Mouse (Mus musculus): ENCODE measurements around the gene Asb11. TPM values are rescaled to one million over a fixed set of nuclear protein-coding genes. Genes with fewer than 3 reads are reported as not detected.

Asb11 gene
- 10 to 100 TPM; 10.2 to 25.5 TPM for total RNA-seq (2021)
- long read RNA-seq, experiment 1, transcript Asb11-202 (7 exons, 1,445 nt) = major isoform, 28 of 42 reads
- long read RNA-seq, experiment 1, partial matches to known transcripts = 4 of 42 reads
- long read RNA-seq, experiment 1, other reads (novel, unspliced or antisense) = 6 of 42 reads
- long read RNA-seq, experiment 2, transcript Asb11-202 (7 exons, 1,445 nt) = major isoform, 9 of 13 reads
- long read RNA-seq, experiment 2, partial matches to known transcripts = 0 of 13 reads
- long read RNA-seq, experiment 2, other reads (novel, unspliced or antisense) = 4 of 13 reads

DNA sequence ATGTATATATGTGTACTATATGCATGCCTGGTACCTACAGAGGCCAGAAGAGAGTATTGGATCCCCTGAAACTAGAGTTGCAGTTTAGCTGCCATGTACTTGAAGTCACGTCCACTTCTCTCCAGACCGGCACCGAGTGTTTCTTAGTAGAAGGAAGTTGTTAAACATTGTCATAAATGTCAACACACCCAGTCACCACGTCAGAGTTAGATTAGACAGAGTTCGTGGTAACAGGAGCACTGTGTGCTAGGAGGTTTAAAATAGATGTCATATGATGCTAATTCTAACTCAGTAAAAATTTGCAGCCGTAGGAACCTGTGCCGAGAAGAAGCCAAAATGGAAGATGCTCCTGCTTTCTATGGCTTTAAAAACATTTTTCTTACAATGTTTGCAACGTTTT, at the start of gene Asb11:
TSS of gene Asb11 (plus strand) at position 286 of the 400 bp plus-strand sequence.
- intact Hi-C loops (cut with DNase I; ENCODE audit: low total_unique reads) = no loop called here
- no peak for DNase-seq

DNA sequence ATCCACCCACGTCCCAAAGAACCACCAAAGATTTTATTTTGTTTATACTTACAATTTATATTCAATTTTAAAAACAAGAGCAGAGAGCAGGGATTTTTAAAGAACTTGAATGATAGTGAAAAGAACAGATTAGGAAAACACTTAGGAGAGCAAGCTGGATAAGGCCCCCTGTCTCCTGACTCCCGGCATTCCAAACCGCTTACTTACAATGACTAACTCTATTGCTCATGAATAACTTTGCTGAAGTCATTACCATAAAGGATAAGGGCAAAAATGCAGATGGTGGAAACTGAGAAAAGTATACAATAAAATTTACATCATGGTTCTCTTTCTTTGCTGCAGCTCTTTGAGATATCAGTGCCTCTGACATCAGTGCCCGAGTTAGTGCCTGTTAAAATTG, 42.7 kb upstream of the Asb11 start:
- no peak for DNase-seq
- intact Hi-C loops (cut with DNase I; ENCODE audit: low total_unique reads) = no loop called here

DNA sequence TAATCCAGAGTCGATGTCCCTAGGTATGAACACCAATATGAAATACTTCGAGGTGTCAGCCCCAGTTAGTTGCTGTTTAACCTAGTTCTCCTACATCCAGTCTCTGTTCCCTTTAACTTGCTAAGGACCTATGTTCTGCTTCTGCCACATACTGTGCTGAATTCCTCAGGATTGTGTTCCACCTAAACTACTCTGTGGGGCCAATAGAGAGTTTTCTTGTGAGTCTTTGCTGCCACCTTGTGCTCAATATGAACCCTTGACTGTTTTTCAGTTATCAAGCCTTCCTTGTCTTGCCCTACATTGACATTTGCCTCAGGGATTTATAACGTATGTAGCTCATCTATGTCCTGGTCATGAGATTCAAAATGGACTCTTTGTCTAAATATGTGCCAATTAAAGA, 38.3 kb upstream of the Asb11 start:
- DNase-seq = no peak
- intact Hi-C loops (cut with DNase I; ENCODE audit: low total_unique reads) = no loop called here

DNA sequence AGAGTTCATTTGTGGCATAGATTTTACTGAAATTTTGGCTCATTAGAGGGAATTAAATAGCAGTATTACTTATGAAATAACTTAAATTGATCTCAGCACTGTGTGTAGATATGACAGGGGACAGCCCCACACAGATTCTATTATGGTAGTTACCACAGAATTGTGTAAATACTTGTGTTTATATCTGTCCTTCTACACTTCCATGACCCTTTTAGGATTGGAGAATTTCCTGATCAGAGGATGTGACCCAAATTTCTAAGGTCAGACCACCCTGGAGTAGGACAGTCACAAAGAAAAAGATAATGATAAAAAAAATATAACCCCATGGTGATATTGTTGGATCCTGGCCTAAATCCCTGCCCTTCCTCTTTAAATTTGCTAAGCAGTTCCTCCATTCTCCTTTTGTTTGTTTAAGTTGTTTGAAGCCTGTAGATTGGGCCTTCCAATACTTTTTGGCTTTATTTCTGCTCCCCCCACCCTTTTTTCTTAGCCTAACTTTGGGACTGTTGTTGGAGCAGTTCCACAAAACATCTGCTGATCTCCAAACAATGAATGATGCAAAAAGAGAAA, 31.6 kb upstream of the Asb11 start:
- intact Hi-C loops (cut with DNase I; ENCODE audit: low total_unique reads) = no loop called here

DNA sequence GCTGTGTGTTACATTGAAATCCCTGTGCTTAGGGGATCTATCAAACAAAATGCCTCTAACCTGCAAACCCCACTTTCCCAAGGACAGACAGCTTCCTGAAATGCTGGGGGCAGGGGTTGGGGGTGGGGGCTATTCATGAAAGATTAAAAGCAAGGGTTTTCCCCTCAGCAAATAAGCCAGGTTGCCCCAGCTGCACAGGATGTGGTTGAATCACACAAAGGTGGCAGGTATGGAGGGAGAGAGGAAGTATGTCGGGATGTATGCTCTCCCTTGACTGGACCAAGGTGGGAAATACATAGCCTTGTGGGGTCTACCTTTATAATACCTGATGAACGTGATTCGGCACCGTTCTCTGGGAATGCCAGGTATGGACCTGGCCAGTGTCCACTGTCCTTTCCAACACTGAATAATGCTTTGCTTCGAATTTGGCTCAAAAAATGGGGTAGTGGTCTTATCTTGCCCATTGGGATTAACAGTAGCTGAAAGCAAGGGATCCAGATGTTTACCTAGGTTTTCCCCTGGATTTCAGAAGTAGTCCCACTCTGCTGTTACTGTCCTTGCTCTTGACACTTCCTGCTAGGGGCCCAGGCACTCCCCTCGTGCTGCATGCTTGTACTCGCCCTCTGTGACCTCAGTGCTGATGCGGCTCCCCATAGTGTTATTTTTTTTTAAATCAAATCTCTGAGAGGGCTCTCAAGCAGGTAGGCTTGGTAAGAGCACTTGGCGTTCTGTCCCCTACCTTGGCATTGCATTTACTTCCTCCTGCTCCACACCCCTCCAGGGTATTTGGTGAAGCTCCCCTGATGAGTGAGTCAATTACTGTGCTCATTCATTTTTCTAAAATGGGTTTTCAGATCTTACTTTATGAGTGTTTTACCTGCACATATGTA, 30.4 kb upstream of the Asb11 start:
- intact Hi-C loops (cut with DNase I; ENCODE audit: low total_unique reads) = no loop called here
- DNase-seq = no peak

More for the DNA sequence above, 31.6 kb upstream of the Asb11 start:
- no peak for DNase-seq

DNA sequence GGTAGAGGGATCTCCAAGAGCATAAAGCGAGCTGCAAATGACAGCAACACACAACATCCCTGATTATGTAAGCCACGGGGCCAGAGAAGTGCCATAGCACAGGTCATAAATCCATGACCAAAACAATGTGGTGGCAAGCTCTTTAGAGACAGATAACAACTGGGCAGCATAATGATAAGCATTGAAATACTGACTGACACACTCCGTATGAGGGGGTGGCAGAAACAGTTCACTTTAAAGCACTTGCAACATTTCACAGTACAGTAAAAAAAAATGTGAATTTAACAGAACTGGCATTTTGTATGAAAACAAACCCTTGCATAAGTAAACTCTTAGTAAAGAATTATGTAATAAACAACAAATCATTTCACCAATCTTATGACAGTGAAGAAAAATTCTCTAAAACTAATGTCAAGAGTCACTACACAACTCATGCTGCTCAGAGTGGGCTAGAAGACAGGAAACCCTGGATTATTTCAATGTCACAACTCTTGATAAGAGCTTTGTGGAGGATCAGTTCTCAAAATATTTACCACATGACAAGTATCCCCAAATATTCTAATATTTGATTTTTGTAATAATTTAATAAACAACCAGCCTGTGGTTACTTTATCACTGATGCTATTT, 28.4 kb upstream of the Asb11 start:
- no peak for DNase-seq
- intact Hi-C loops (cut with DNase I; ENCODE audit: low total_unique reads) = no loop called here

DNA sequence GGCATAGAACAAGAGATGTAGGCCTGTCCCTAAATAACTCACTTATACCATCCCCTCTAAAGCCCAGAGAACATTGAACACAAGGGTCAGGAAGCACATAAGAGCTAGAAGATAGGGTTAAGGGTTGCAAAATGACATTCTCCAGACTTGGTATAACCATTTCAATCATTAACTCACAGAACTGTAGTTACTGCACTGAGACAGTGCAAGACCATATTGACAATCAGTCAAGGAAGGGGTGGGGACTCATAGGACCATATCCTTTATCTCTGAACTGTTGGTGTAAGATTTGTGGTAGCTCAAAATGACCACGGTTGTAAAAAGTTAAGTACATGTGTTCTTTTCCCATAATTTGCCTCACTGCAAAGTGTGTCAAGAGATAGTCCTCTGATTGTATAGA, 26.2 kb upstream of the Asb11 start:
- intact Hi-C loops (cut with DNase I; ENCODE audit: low total_unique reads) = no loop called here
- DNase-seq = no peak

DNA sequence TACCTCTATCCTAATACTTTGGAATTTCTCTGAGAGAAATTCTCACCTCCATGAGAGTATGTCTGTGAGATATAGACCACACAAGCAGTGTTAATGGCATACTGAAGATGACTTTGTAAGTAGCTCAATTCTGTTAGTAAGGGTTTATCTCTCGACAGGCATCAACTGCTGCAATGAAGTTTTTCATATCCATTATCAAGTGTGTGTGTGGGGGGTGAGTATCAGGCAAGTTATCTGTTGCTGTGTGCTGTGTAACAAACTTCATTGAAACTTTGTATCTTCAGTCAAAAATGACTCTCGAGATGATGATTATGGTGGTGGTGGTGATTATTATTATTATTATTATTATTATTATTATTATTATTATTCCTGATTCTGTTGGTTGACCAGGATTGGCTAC, 20.0 kb upstream of the Asb11 start:
- intact Hi-C loops (cut with DNase I; ENCODE audit: low total_unique reads) = no loop called here
- no peak for DNase-seq

DNA sequence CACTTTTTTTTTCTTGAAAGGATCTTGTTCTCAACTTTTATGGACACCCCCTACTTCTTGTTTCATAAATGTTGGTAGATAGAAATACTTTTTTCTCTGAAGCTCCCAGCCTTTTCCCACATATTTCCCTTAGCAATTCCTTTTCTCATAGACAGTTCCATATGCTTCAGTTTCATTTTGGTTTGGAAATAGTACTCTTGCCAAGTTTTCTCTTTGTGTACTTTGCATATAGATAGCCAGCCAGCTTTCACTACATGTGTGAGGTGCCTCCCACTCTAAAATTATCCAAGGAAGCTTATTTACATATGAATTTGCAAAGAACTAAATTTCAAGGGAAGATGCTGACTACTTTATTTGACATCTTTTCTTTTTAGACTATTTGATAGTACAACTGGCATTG, 18.8 kb upstream of the Asb11 start:
- intact Hi-C loops (cut with DNase I; ENCODE audit: low total_unique reads) = no loop called here
- no peak for DNase-seq

DNA sequence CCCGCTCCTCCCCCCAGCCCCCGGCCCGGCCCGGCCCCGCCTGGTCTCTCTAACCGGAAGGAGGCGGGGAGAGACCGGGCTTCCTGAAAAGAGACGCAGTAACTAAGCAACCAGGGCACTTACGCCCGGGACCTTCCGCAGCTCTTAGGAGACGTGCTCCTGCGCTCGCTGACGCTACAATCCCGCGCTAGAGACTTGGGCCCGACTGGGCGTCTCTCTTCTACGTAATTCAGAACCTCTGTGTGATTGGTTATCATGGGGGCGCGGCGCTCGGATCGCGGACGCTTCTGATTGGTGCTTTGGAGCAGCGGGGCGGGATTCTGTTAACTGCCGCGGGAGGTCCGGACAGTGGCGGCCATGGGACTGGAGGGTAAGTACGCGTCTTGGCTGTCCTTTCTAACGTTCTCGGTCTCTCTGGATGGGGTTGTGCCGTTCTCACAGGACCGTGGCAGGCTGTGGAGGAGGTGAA, 17.3 kb upstream of the Asb11 start, which contains the start of gene Piga:
TSS of gene Piga (plus strand) at position 317 of the 469 bp plus-strand sequence.
- DNase-seq = peak; percentile 89
- intact Hi-C loops (cut with DNase I; ENCODE audit: low total_unique reads) = no loop called here

DNA sequence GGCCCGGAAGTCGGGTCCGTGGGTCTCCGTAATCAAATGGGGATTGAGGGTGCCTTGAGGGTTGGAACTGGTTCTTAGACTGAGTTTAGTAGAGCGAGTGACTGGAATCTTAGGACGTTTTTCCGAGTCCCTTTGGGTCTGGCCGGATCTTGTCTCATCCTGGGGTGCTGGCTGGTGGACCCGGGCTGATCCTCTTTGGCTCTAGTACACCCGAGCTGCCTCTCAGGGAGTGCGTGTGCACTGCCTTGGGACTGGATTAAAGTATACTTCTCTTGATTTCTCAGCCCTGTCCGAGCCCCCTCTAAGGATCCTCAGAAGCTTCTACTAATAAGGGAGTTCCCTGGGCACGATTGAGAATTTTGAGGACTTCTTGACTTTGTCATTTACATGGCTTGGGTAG, 16.8 kb upstream of the Asb11 start:
- no peak for DNase-seq
- intact Hi-C loops (cut with DNase I; ENCODE audit: low total_unique reads) = no loop called here

DNA sequence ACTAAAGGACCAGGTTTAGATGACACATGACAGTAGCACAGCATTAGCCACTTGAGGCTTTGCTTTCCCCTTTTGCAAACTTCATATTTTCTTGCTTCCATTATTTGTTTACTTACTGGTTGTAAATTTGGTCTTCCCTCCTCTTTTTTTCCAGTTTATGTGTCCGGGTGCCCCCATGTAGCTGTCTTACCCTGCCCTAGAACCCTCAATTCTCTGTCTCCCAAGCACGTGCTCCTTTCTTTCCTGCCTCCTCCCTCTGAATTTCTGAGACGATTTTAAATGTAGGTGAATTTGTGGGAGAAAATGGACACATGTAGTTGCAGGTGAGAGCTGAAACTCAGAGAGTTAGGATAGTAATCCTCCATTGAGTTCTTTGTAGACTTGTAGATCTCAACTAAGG, 16.3 kb upstream of the Asb11 start:
- DNase-seq = no peak
- intact Hi-C loops (cut with DNase I; ENCODE audit: low total_unique reads) = no loop called here

DNA sequence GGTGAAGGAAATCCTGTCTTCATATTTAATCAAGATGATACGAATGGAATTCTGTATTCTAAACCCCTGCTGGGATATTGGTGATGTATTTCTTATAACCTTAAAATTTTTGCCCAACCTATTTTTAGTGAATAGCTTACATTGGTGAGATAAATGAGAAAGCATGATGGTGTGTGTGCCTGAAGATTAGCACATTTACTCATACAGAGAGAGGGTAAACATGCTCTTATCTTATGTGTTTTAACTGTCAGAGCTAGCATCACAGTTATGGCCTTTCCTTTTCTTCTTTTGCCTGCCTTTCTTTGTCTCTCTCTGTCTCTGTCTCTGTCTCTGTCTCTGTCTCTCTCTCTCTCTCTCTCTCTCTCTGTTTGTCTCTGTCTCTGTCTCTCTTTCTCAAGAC, 12.0 kb upstream of the Asb11 start:
- DNase-seq = no peak
- intact Hi-C loops (cut with DNase I; ENCODE audit: low total_unique reads) = no loop called here

DNA sequence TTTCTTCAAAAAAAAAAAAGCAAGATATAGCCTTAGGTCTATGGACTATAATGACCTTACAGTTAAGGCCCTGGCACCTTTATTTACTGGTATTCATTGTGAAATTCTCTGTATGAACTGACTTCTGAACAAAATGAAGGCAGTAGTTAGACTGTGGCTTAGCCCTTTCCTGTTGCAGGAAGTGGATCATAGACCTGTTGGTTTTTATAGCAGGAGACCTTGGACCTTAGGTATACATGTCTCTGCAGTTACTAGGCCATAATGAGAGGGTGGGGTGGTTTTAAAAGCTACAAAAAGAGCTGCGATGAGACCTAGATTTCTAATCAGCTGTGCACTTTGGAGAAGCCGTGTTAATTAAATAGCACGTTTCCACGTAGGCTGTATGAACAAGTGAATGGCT, 9.5 kb upstream of the Asb11 start:
- no peak for DNase-seq
- intact Hi-C loops (cut with DNase I; ENCODE audit: low total_unique reads) = no loop called here

DNA sequence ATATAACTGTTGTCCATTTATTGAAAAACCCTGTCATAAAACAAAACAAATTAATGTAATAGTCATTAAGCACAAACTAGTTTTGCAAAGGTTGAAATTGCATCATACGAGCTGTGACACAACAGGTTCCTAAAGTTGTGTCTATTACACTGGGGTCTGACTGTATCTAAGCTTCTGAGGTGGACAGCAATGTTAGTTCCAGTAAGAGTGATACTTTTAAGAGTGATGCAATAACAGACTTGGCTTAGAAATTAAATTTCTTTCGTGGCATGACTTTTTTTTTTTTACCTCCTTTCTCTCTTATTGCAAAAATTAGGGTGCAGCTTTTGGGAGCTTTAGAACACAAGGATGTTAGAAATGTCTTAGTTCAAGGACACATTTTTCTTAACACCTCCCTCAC, 8.6 kb upstream of the Asb11 start:
- no peak for DNase-seq
- intact Hi-C loops (cut with DNase I; ENCODE audit: low total_unique reads) = no loop called here

DNA sequence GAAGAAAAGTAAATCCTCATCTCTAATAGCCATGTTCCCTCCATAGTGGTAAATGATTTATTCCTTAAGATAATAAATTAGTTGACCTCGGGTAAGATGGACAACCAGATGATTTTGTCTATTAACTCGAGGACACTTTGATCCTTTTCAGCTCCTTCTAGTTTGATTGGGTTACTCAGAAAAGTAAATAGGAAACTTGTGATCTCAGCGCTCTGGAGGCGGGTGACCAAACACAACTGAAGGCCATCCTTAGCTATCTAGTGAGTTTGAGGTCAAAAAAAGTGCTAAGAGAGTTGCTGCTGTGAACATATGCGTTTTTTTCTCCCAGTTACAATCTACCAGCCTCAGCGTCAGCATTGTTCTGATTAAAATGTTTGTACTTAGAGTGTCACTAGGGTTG, 6.2 kb upstream of the Asb11 start:
- intact Hi-C loops (cut with DNase I; ENCODE audit: low total_unique reads) = no loop called here
- DNase-seq = no peak

DNA sequence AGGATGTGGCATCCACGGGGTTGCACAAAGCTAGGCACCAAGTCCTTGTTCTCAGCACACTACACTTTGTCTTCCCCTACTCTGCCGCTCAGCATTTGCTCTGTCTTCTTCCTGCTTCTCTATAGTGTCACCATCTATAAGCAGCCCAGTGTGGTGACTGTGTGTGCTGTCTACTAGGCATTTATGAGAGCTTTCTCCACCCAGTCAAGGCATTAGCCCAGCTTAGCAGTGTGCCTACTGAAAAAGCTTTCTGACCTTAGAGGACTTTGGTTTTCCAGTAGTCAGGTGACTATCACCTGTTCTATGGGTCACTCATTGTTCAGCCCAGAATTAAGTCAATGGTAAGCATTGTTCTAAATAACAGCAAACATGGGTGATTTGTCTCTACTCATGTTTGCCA, 5.7 kb upstream of the Asb11 start:
- DNase-seq = no peak
- intact Hi-C loops (cut with DNase I; ENCODE audit: low total_unique reads) = no loop called here

DNA sequence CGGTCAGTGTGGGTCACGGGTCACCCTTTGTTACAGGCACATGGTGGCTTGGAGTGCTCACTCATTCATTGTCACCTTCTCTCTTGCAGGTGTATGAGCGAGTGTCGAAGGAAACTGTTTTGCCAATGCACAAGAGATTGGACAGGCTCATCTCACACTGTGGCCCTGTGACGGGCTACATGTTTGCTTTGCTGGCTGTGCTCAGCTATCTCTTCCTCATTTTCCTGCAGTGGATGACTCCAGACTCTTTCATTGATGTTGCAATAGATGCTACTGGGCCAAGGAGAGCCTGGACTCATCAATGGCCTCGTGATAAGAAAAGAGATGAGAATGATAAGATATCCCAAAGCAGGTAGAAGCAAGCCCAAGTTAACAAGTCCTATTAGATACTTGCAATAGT, 5.3 kb upstream of the Asb11 start:
- intact Hi-C loops (cut with DNase I; ENCODE audit: low total_unique reads) = no loop called here
- no peak for DNase-seq

DNA sequence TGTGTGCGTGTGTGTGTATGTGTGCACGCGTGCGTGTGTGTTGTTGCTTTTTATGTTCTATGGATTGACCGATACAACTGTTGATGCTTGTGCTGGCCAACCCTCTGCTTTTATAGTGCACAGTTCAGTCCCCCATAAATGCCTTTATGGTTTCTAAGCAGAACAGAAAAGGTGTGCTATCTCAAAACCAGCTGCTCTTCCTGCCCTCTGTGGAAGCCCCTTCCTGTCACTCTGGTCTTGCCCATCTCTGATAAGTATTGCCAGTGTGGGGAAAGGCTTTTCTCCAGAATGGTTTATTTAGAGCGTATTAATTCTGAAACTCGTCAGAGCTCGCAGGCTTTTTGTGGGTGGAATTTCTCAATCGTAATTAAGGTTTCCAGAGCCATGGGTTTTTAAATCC, 4.1 kb upstream of the Asb11 start:
- no peak for DNase-seq
- intact Hi-C loops (cut with DNase I; ENCODE audit: low total_unique reads) = no loop called here

DNA sequence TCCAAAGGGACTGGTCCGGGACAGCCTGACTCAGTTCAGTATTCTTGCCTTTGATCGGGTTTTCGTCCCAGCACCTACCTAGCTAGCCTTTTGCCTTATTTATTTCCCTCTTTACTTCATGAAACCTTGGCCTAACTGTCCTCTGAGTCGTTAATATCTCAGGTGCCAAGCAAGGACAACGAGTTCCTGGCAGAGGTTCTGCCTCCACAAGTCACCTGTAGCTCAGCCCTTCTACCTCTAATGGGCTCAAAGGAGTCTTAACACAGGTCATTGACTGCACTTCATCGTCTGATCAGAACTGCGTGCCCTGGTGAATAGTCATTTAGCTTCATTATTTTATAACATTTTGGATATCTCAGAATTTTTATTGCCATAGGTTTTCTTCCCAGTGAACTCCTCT, 2.7 kb downstream of the Asb11 start:
- DNase-seq = no peak
- intact Hi-C loops (cut with DNase I; ENCODE audit: low total_unique reads) = no loop called here
